Comparison of ENCODE assay signal across 20 mouse cellular contexts in genomic region chr14:35990951-35991350, GRCm38 (mm10).
DNase-seq lines count a peak whose midpoint lies in the region; ATAC-seq and TF ChIP-seq lines count a peak whose summit lies in the region.
"Had no signal": no experiment of that assay in that cellular context is flagged by ENCODE, and none has a peak within 500 bp of the region (broad histone marks: within the 10 kb centered on the region; RNA-seq: fewer than 3 reads in every experiment).

No protein-coding gene starts in this region.

- no peak overlapping the region for H3K27ac ChIP-seq in heart, postnatal 0 days (ENCODE audit: low read depth)
- H3K27ac ChIP-seq: embryonic facial prominence, embryonic 12.5 days; forebrain, embryonic 15.5 days; heart, adult 2 months; kidney, postnatal 0 days; limb, embryonic 12.5 days; liver, embryonic 13.5 days had no signal

- no peak for TF ChIP-seq CTCF in heart, postnatal 0 days (IDR thresholded peaks at IDR 0.05; ENCODE audit: low read depth)

- no peak overlapping the region for H3K4me3 ChIP-seq in heart, postnatal 0 days (ENCODE audit: low read depth, low read length)
- H3K4me3 ChIP-seq: embryonic facial prominence, embryonic 12.5 days; forebrain, embryonic 15.5 days; heart, adult 2 months; limb, embryonic 12.5 days; liver, embryonic 13.5 days had no signal

- no peak overlapping the region for H3K4me2 ChIP-seq in heart, postnatal 0 days (ENCODE audit: low read depth, low read length)
- H3K4me2 ChIP-seq: embryonic facial prominence, embryonic 12.5 days; forebrain, embryonic 15.5 days; limb, embryonic 12.5 days; liver, embryonic 13.5 days; midbrain, embryonic 11.5 days had no signal

- no peak for ATAC-seq in heart, postnatal 0 days (ENCODE audit: insufficient read depth, low read depth)
- ATAC-seq: forebrain, embryonic 15.5 days had no signal

- H3K4me1 ChIP-seq in heart, postnatal 0 days (ENCODE audit: control insufficient read depth, insufficient read depth): no peaks in the 10 kb centered on the region
- H3K4me1 ChIP-seq: embryonic facial prominence, embryonic 12.5 days; forebrain, embryonic 15.5 days; limb, embryonic 12.5 days; liver, embryonic 13.5 days had no signal

- H3K9ac ChIP-seq in heart, postnatal 0 days (replicated peaks; ENCODE audit: low read depth, low read length): no peak overlapping the region
- H3K9ac ChIP-seq: embryonic facial prominence, embryonic 12.5 days; forebrain, embryonic 15.5 days; limb, embryonic 12.5 days; liver, embryonic 13.5 days had no signal

- no peaks in the 10 kb centered on the region for H3K27me3 ChIP-seq in heart, postnatal 0 days (ENCODE audit: control insufficient read depth, insufficient read depth, low read length)
- H3K27me3 ChIP-seq: CH12.LX; embryonic facial prominence, embryonic 12.5 days; forebrain, embryonic 15.5 days; limb, embryonic 12.5 days; liver, embryonic 13.5 days had no signal

- DNase-seq in heart, postnatal 0 days (ENCODE audit: low spot score): peak; percentile 9
- DNase-seq in heart, postnatal 10 days: no peak
- peak; percentile 33 to 41 for DNase-seq in right cerebral cortex, adult 2 months (ENCODE audit: low spot score in 2 of 2)
- DNase-seq in right cerebral cortex, postnatal 14 days: no peak
- DNase-seq in left cerebral cortex, postnatal 25 days (ENCODE audit: low spot score in 2 of 2): peak; percentile 17 to 87
- DNase-seq in adrenal gland, postnatal 10 days: no peak
- DNase-seq in heart, postnatal 14 days: no peak
- no peak for DNase-seq in gastrocnemius, postnatal 4 days (ENCODE audit: low spot score in 2 of 2)
- DNase-seq: adrenal gland, postnatal 36 days; cerebellum, adult 9-10 months; gastrocnemius, postnatal 14 days; heart, adult 2 months; kidney, adult 18-20 months; liver, embryonic 13.5 days had no signal

- H3K9me3 ChIP-seq in heart, postnatal 0 days (replicated peaks; ENCODE audit: control insufficient read depth, low read length): no peaks in the 10 kb centered on the region
- H3K9me3 ChIP-seq: embryonic facial prominence, embryonic 12.5 days; forebrain, embryonic 15.5 days; limb, embryonic 12.5 days; liver, embryonic 13.5 days had no signal

- H3K36me3 ChIP-seq in heart, postnatal 0 days (replicated peaks; ENCODE audit: control insufficient read depth, insufficient read depth, low read length): no peaks in the 10 kb centered on the region
- H3K36me3 ChIP-seq: embryonic facial prominence, embryonic 12.5 days; forebrain, embryonic 15.5 days; limb, embryonic 12.5 days; liver, embryonic 13.5 days had no signal

- intact Hi-C loops in heart, postnatal 10 days (cut with DNase I): no loop called here
- intact Hi-C loops in left cerebral cortex, postnatal 25 days (cut with DNase I): no loop called here
- intact Hi-C loops in heart, postnatal 14 days (cut with DNase I): no loop called here

- TF ChIP-seq EP300 in heart, postnatal 0 days (IDR thresholded peaks at IDR 0.05; ENCODE audit: low read depth): no peak

Comparison
In these comparisons a context has a peak if more than half of its experiments do, and no peak if none do; other contexts are left out.
1. DNase-seq: peak in heart, postnatal 0 days (single experiment), right cerebral cortex, adult 2 months (2 of 2) and left cerebral cortex, postnatal 25 days (2 of 2); none in heart, postnatal 10 days (0 of 2), right cerebral cortex, postnatal 14 days (single experiment), adrenal gland, postnatal 10 days (single experiment), heart, postnatal 14 days (0 of 2) and gastrocnemius, postnatal 4 days (0 of 2).